Mouse (Mus musculus): ENCODE data around the gene Zfp445.
"Not testable (repeated sequence)": the region's sequence is repeated elsewhere in the genome, so short reads cannot be mapped to it uniquely, and the experiment has no call there.

The Zfp445 gene

GRCm38 (mm10) chr9:122872595-122872994 lies 6.8 kb upstream of the Zfp445 start:
- Histone ChIP-seq H3K9me3 (ENCODE audit: low read length) (peaks cover 8% of the 10 kb centered on the region), H3K36me3 (ENCODE audit: insufficient read depth, low read length) (no peaks in the 10 kb centered on the region), H3K4me1 (replicated peaks; ENCODE audit: low read depth, low read length) (no peaks in the 10 kb centered on the region), H3K4me3 (replicated peaks; ENCODE audit: low read length) (no peak overlapping the region), H3K27me3 (ENCODE audit: insufficient read depth, low read length) (peaks cover 14% of the 10 kb centered on the region; the same call in 1 of the 2 replicates)
- no peak for TF ChIP-seq CTCF (conservative IDR thresholded peaks at IDR 0.05; ENCODE audit: low read length)
- TF ChIP-seq NANOG (IDR thresholded peaks at IDR 0.05; ENCODE audit: borderline replicate concordance, low read length): no peak
- TF ChIP-seq POU5F1 (IDR thresholded peaks at IDR 0.05; ENCODE audit: borderline replicate concordance, low read length): no peak

DNA sequence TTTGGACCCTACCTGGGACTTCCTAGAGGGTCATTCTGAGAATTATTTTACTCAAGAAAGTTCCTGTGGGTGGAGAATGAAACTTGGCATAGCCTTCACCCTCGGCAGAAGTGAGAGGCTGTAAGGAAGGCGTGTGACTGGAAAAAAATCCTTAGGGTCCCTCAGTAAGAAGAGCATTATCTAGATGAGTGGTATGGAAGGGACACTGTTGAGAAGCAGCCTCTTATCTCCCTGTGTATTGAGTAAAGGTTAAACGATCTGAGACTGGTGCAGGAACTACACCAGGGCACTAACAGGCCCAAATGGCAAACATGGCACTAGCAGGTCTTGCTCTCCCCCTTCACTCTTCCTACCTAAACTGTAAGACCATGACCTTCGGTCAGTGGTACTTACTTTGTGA lies 386 bp upstream of the Zfp445 start:
- TF ChIP-seq NANOG (IDR thresholded peaks at IDR 0.05; ENCODE audit: borderline replicate concordance, low read length): no peak
- no peak for TF ChIP-seq POU5F1 (IDR thresholded peaks at IDR 0.05; ENCODE audit: borderline replicate concordance, low read length)
- TF ChIP-seq CTCF (conservative IDR thresholded peaks at IDR 0.05; ENCODE audit: low read length): no peak
- H3K27me3 ChIP-seq (ENCODE audit: insufficient read depth, low read length): peaks cover 11% of the 10 kb centered on the region; the same call in 1 of the 2 replicates
- peaks cover 26% of the 10 kb centered on the region for H3K36me3 ChIP-seq (ENCODE audit: insufficient read depth, low read length)
- peaks cover 8% of the 10 kb centered on the region; the same call in 1 of the 2 replicates for H3K4me1 ChIP-seq (replicated peaks; ENCODE audit: low read depth, low read length)
- H3K4me3 ChIP-seq (replicated peaks; ENCODE audit: low read length): peak overlapping the region; percentile 88
- H3K9me3 ChIP-seq (ENCODE audit: low read length): peaks cover 46% of the 10 kb centered on the region

DNA sequence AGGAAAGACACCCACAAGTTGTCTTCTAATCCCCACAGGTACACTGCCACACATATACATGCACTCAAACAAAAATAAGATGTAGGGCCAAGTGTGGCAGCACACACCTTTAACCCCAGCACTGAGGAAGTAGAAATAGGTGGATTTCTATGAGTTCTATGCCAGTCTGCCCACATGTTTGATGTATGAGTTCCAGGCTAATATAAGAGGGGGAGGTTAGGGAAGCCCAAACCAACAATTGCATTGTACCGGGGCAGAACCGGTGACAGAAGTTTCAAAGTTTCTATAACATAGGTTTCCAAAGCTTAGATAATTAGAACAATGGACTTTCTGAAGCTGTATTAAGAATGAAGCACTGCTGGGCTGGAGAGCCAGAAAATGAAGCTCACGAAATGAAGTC lies 958 bp downstream of the Zfp445 start:
- H3K27me3 ChIP-seq (ENCODE audit: insufficient read depth, low read length): peaks cover 2% of the 10 kb centered on the region; the same call in 1 of the 2 replicates
- H3K4me3 ChIP-seq (replicated peaks; ENCODE audit: low read length): peak overlapping the region; percentile 88
- H3K36me3 ChIP-seq (ENCODE audit: insufficient read depth, low read length): peaks cover 40% of the 10 kb centered on the region
- H3K9me3 ChIP-seq (ENCODE audit: low read length): peaks cover 60% of the 10 kb centered on the region
- H3K4me1 ChIP-seq (replicated peaks; ENCODE audit: low read depth, low read length): peaks cover 8% of the 10 kb centered on the region; the same call in 1 of the 2 replicates
- TF ChIP-seq CTCF (conservative IDR thresholded peaks at IDR 0.05; ENCODE audit: low read length) (no peak), NANOG (IDR thresholded peaks at IDR 0.05; ENCODE audit: borderline replicate concordance, low read length) (no peak), POU5F1 (IDR thresholded peaks at IDR 0.05; ENCODE audit: borderline replicate concordance, low read length) (no peak)

GRCm38 (mm10) chr9:122863731-122864130 lies 2.1 kb downstream of the Zfp445 start:
- Histone ChIP-seq H3K36me3 (ENCODE audit: insufficient read depth, low read length) (peaks cover 51% of the 10 kb centered on the region), H3K4me3 (replicated peaks; ENCODE audit: low read length) (no peak overlapping the region), H3K27me3 (ENCODE audit: insufficient read depth, low read length) (no peaks in the 10 kb centered on the region), H3K9me3 (ENCODE audit: low read length) (peaks cover 71% of the 10 kb centered on the region), H3K4me1 (replicated peaks; ENCODE audit: low read depth, low read length) (peaks cover 8% of the 10 kb centered on the region; the same call in 1 of the 2 replicates)
- TF ChIP-seq NANOG (IDR thresholded peaks at IDR 0.05; ENCODE audit: borderline replicate concordance, low read length) (no peak), POU5F1 (IDR thresholded peaks at IDR 0.05; ENCODE audit: borderline replicate concordance, low read length) (no peak), CTCF (conservative IDR thresholded peaks at IDR 0.05; ENCODE audit: low read length) (no peak)

DNA sequence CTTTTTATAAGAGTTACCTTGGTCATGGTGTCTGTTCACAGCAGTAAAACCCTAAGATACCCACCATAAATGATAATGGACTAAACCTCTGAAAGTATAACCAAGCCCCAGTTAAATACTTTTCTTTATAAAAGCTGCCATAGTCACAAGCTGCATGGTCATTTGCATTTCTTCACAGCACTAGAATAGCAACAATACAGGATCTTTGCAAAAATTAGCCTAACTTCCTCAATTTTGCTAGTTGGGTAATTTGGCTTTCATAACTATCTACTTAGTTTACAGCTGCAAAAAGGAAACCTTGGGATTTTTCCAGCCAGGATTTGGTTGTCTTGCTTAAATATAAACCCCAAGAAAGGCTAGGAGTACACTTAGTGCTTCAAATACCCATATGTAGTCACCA lies 5.1 kb downstream of the Zfp445 start:
- no peak for TF ChIP-seq POU5F1 (IDR thresholded peaks at IDR 0.05; ENCODE audit: borderline replicate concordance, low read length)
- TF ChIP-seq NANOG (IDR thresholded peaks at IDR 0.05; ENCODE audit: borderline replicate concordance, low read length): no peak
- no peak for TF ChIP-seq CTCF (conservative IDR thresholded peaks at IDR 0.05; ENCODE audit: low read length)
- Histone ChIP-seq H3K36me3 (ENCODE audit: insufficient read depth, low read length) (peaks cover 79% of the 10 kb centered on the region), H3K27me3 (ENCODE audit: insufficient read depth, low read length) (no peaks in the 10 kb centered on the region), H3K9me3 (ENCODE audit: low read length) (peaks cover 88% of the 10 kb centered on the region), H3K4me3 (replicated peaks; ENCODE audit: low read length) (0 out of 2 replicates have a peak overlapping the region, but pooled peaks have one; percentile 7), H3K4me1 (replicated peaks; ENCODE audit: low read depth, low read length) (peaks cover 4% of the 10 kb centered on the region; the same call in 1 of the 2 replicates)

- H3K4me3 ChIP-seq (replicated peaks; ENCODE audit: low read length): no peak overlapping the region
- no peaks in the 10 kb centered on the region for H3K4me1 ChIP-seq (replicated peaks; ENCODE audit: low read depth, low read length)
- H3K36me3 ChIP-seq (ENCODE audit: insufficient read depth, low read length): peaks cover 96% of the 10 kb centered on the region
- peaks cover 69% of the 10 kb centered on the region for H3K9me3 ChIP-seq (ENCODE audit: low read length)
- no peaks in the 10 kb centered on the region for H3K27me3 ChIP-seq (ENCODE audit: insufficient read depth, low read length)
- no peak for TF ChIP-seq POU5F1 (IDR thresholded peaks at IDR 0.05; ENCODE audit: borderline replicate concordance, low read length)
- TF ChIP-seq CTCF (conservative IDR thresholded peaks at IDR 0.05; ENCODE audit: low read length): no peak
- no peak for TF ChIP-seq NANOG (IDR thresholded peaks at IDR 0.05; ENCODE audit: borderline replicate concordance, low read length)
Measured at GRCm38 (mm10) chr9:122856716-122857115, 9.1 kb downstream of the Zfp445 start.

- TF ChIP-seq NANOG (IDR thresholded peaks at IDR 0.05; ENCODE audit: borderline replicate concordance, low read length) (no peak), CTCF (conservative IDR thresholded peaks at IDR 0.05; ENCODE audit: low read length) (no peak), POU5F1 (IDR thresholded peaks at IDR 0.05; ENCODE audit: borderline replicate concordance, low read length) (no peak)
- Histone ChIP-seq H3K4me3 (replicated peaks; ENCODE audit: low read length) (no peak overlapping the region), H3K36me3 (ENCODE audit: insufficient read depth, low read length) (peaks cover 96% of the 10 kb centered on the region), H3K27me3 (ENCODE audit: insufficient read depth, low read length) (no peaks in the 10 kb centered on the region), H3K4me1 (replicated peaks; ENCODE audit: low read depth, low read length) (no peaks in the 10 kb centered on the region), H3K9me3 (ENCODE audit: low read length) (peaks cover 58% of the 10 kb centered on the region)
Measured at GRCm38 (mm10) chr9:122855617-122856016, 10.2 kb downstream of the Zfp445 start.

DNA sequence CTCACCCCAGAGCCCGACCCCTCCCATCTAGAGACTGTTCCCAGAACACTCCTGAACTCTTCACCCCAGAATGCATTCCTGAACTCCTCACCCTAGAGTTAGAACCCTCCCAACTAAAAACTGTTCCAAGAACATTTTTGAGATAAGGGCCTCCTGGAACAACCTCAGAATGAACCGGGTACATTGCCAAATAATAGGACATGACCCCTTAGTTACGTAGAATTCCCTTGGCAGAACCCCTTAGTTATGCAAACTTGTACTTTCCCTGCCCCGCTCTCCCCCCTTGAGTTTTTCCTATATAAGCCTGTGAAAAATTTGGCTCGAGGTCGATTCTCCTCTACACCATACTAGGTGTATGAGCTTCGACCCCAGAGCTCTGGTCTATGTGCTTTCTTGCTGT lies 10.7 kb downstream of the Zfp445 start:
- H3K9me3 ChIP-seq (ENCODE audit: low read length): peaks cover 54% of the 10 kb centered on the region
- H3K4me1 ChIP-seq (replicated peaks; ENCODE audit: low read depth, low read length); H3K27me3 ChIP-seq (ENCODE audit: insufficient read depth, low read length); H3K4me3 ChIP-seq (replicated peaks; ENCODE audit: low read length): not testable (repeated sequence)
- H3K36me3 ChIP-seq (ENCODE audit: insufficient read depth, low read length): peaks cover 96% of the 10 kb centered on the region

DNA sequence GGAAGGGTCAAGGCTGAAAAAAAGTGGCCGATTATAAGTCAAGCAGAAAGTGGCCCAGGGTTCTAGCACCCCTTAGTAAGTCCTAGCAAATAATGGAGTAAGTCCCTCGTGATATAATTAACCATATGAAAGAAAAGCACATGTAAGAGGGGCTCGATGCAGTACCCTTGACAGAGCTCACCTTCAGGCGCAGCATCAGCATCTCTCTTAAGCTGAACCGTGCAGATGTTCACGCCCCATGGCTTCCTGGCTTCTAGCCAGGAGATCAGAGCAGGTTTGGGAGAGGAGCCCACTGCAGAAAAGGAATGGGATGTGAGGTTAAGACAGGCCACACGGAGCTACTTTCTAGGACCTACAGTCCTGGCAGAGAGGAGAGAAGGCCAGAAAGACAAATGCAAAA lies 11.3 kb downstream of the Zfp445 start:
- TF ChIP-seq NANOG (IDR thresholded peaks at IDR 0.05; ENCODE audit: borderline replicate concordance, low read length): no peak
- TF ChIP-seq POU5F1 (IDR thresholded peaks at IDR 0.05; ENCODE audit: borderline replicate concordance, low read length): no peak
- TF ChIP-seq CTCF (conservative IDR thresholded peaks at IDR 0.05; ENCODE audit: low read length): no peak
- no peak overlapping the region for H3K4me3 ChIP-seq (replicated peaks; ENCODE audit: low read length)
- no peaks in the 10 kb centered on the region for H3K27me3 ChIP-seq (ENCODE audit: insufficient read depth, low read length)
- peaks cover 47% of the 10 kb centered on the region for H3K9me3 ChIP-seq (ENCODE audit: low read length)
- H3K36me3 ChIP-seq (ENCODE audit: insufficient read depth, low read length): peaks cover 96% of the 10 kb centered on the region
- no peaks in the 10 kb centered on the region for H3K4me1 ChIP-seq (replicated peaks; ENCODE audit: low read depth, low read length)

- not testable (repeated sequence) for H3K27me3 ChIP-seq (ENCODE audit: insufficient read depth, low read length); H3K4me3 ChIP-seq (replicated peaks; ENCODE audit: low read length); H3K4me1 ChIP-seq (replicated peaks; ENCODE audit: low read depth, low read length)
- peaks cover 11% of the 10 kb centered on the region; the same call in 1 of the 2 replicates for H3K9me3 ChIP-seq (ENCODE audit: low read length)
- H3K36me3 ChIP-seq (ENCODE audit: insufficient read depth, low read length): peaks cover 37% of the 10 kb centered on the region
Measured at GRCm38 (mm10) chr9:122847811-122848311, 17.9 kb downstream of the Zfp445 start.

Measured in E14TG2a.4 (cell line).